In the genomic region with DNA sequence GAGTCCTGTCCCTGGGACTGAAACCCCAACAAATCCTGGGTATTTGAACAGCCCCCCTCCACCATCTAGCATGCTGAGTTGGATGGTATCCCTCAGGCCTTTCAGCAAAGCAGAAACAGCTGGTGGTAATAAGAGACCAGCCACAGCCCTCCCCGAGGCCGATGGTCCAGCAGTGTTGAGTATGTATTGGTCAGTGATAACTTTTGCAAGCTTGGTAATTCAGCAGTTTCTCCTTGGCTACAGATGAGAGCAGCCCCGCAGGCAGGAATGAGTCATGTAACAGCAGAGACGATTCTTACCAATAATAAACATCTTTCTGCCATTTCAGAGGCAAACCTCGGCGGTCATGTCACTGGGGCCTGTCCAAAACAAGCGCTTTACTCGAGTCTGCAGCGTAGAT, we compare ENCODE assay signal across 10 mouse cellular contexts. TPM values are rescaled to one million over a fixed set of nuclear protein-coding genes. Genes with fewer than 3 reads are reported as not detected.
DNase-seq lines count a peak whose midpoint lies in the region; ATAC-seq and TF ChIP-seq lines count a peak whose summit lies in the region.
"Had no signal": no experiment of that assay in that cellular context is flagged by ENCODE, and none has a peak within 500 bp of the region (broad histone marks: within the 10 kb centered on the region; RNA-seq: fewer than 3 reads in every experiment).

No protein-coding gene starts in this region.

- peaks cover 4% of the 10 kb centered on the region; the same call in 1 of the 2 replicates for H3K36me3 ChIP-seq in neural tube, embryonic 13.5 days
- H3K36me3 ChIP-seq in stomach, embryonic 15.5 days = no peaks in the 10 kb centered on the region
- no peaks in the 10 kb centered on the region; the same call in 1 of the 2 replicates for H3K36me3 ChIP-seq in intestine, embryonic 15.5 days

- H3K4me2 ChIP-seq in neural tube, embryonic 13.5 days = no peak overlapping the region
- no peak overlapping the region for H3K4me2 ChIP-seq in stomach, embryonic 15.5 days
- H3K4me2 ChIP-seq in intestine, embryonic 15.5 days (replicated peaks) = no peak overlapping the region

- H3K27me3 ChIP-seq in neural tube, embryonic 13.5 days = no peaks in the 10 kb centered on the region
- H3K27me3 ChIP-seq in stomach, embryonic 15.5 days (replicated peaks) = no peaks in the 10 kb centered on the region
- H3K27me3 ChIP-seq in intestine, embryonic 15.5 days (replicated peaks) = no peaks in the 10 kb centered on the region

- ATAC-seq in neural tube, embryonic 13.5 days (ENCODE audit: low read depth) = no peak
- no peak for ATAC-seq in stomach, embryonic 15.5 days (ENCODE audit: insufficient read depth, low FRiP score, low read depth)
- ATAC-seq in intestine, embryonic 15.5 days = no peak

- 83% methylated on average over 9 of the region's 9 CpGs for WGBS in neural tube, embryonic 13.5 days
- 64% methylated on average over 9 of the region's 9 CpGs for WGBS in stomach, embryonic 15.5 days
- WGBS in intestine, embryonic 15.5 days = 62% methylated on average over 9 of the region's 9 CpGs

- no peak overlapping the region for H3K9ac ChIP-seq in neural tube, embryonic 13.5 days
- no peak overlapping the region for H3K9ac ChIP-seq in stomach, embryonic 15.5 days
- no peak overlapping the region for H3K9ac ChIP-seq in intestine, embryonic 15.5 days

- peak; percentile 32 for DNase-seq in embryo, embryonic 10 days (ENCODE audit: low spot score)
- DNase-seq in embryo, embryonic 9.5 days (ENCODE audit: extremely low spot score) = no peak
- no peak for DNase-seq in neural tube, embryonic 10.5 days (ENCODE audit: extremely low spot score, low spot score)
- peak; percentile 74 for DNase-seq in gastrocnemius, adult 2 months
- DNase-seq in retina, postnatal 1 day = no peak
- DNase-seq: cerebellum, postnatal 36 days; kidney, adult 11 months had no signal

- peaks cover 57% of the 10 kb centered on the region for H3K4me1 ChIP-seq in neural tube, embryonic 13.5 days (replicated peaks)
- H3K4me1 ChIP-seq in stomach, embryonic 15.5 days = peaks cover 37% of the 10 kb centered on the region
- H3K4me1 ChIP-seq in intestine, embryonic 15.5 days (replicated peaks) = peaks cover 27% of the 10 kb centered on the region

- TF ChIP-seq CTCF in gastrocnemius, adult 2 months (IDR thresholded peaks at IDR 0.05) = no peak

- intact Hi-C loops in gastrocnemius, adult 2 months (cut with DNase I) = loop anchor here (10.0 kb wide), 1 partner anchor 68 kb away; no protein-coding TSS in a partner anchor

- no peak overlapping the region for H3K4me3 ChIP-seq in neural tube, embryonic 13.5 days
- H3K4me3 ChIP-seq in gastrocnemius, adult 2 months = peak overlapping the region; percentile 41
- no peak overlapping the region for H3K4me3 ChIP-seq in stomach, embryonic 15.5 days (replicated peaks)
- H3K4me3 ChIP-seq in intestine, embryonic 15.5 days (replicated peaks) = no peak overlapping the region

- H3K9me3 ChIP-seq in neural tube, embryonic 13.5 days = no peaks in the 10 kb centered on the region
- H3K9me3 ChIP-seq in stomach, embryonic 15.5 days = no peaks in the 10 kb centered on the region
- no peaks in the 10 kb centered on the region for H3K9me3 ChIP-seq in intestine, embryonic 15.5 days

- peak overlapping the region; percentile 61; the same call in 1 of the 2 replicates for H3K27ac ChIP-seq in neural tube, embryonic 13.5 days (replicated peaks)
- H3K27ac ChIP-seq in gastrocnemius, adult 2 months = peak overlapping the region; percentile 88
- H3K27ac ChIP-seq in stomach, embryonic 15.5 days = 0 out of 2 replicates have a peak overlapping the region, but pooled peaks have one; percentile 7
- no peak overlapping the region for H3K27ac ChIP-seq in intestine, embryonic 15.5 days

RNA-seq across cellular contexts. Expression of a gene that starts 23.9 kb away (rescaled TPM):
- 364 and 370 TPM in 2 replicates for polyA plus RNA-seq in neural tube, embryonic 13.5 days (2015; fragmentation: Nextera tagmentation; extraction: Ambion mirVana)
- 100 to 1,000 TPM; 444 to 499 TPM for total RNA-seq in gastrocnemius, adult 2 months (2021)
- polyA plus RNA-seq in stomach, embryonic 15.5 days (2015; fragmentation: Nextera tagmentation; extraction: Ambion mirVana) = 375 and 416 TPM in 2 replicates
- 410 and 425 TPM in 2 replicates for polyA plus RNA-seq in intestine, embryonic 15.5 days (2015; fragmentation: Nextera tagmentation; extraction: Ambion mirVana)

Comparison
In these comparisons a context has a peak if more than half of its experiments do, and no peak if none do; other contexts are left out.
1. DNase-seq: peak in embryo, embryonic 10 days (single experiment) and gastrocnemius, adult 2 months (single experiment); none in embryo, embryonic 9.5 days (single experiment), neural tube, embryonic 10.5 days (single experiment) and retina, postnatal 1 day (single experiment).